Mouse (Mus musculus) lung, postnatal 4 days (tissue): ENCODE data around the gene Ece1.
A peak's percentile ranks its signal among the peaks of the same experiment; 100 is the strongest.

Experiments used
- DNase-seq, 2 experiments: peaks; one replicate each; pipeline ENCODE4 v3.0.0; 2021

Ece1 gene

GRCm38 (mm10) chr4:137883513-137884150 lies 21.6 kb downstream of the Ece1 start:
- no peak for DNase-seq

- no peak for DNase-seq
Observed at GRCm38 (mm10) chr4:137887337-137887992, 25.4 kb downstream of the Ece1 start.

- DNase-seq: peak; percentile 74 to 85
Observed at GRCm38 (mm10) chr4:137887993-137888388, 26.0 kb downstream of the Ece1 start.

GRCm38 (mm10) chr4:137890596-137890995 lies 28.6 kb downstream of the Ece1 start:
- DNase-seq: peak; percentile 72 to 76

- DNase-seq: no peak
Observed at GRCm38 (mm10) chr4:137891553-137892145, 29.6 kb downstream of the Ece1 start.

- no peak for DNase-seq
Observed at GRCm38 (mm10) chr4:137892713-137893242, 30.7 kb downstream of the Ece1 start.

GRCm38 (mm10) chr4:137896612-137897297 lies 34.7 kb downstream of the Ece1 start:
- DNase-seq: no peak

GRCm38 (mm10) chr4:137897298-137897612 lies 35.2 kb downstream of the Ece1 start:
- DNase-seq: peak; percentile 72 to 83

- no peak for DNase-seq
Observed at GRCm38 (mm10) chr4:137898490-137898889, 36.5 kb downstream of the Ece1 start.

- DNase-seq: no peak
Observed at GRCm38 (mm10) chr4:137902268-137902667, 40.2 kb downstream of the Ece1 start.

GRCm38 (mm10) chr4:137902873-137903272 lies 40.8 kb downstream of the Ece1 start:
- DNase-seq: no peak

- DNase-seq: no peak
Observed at GRCm38 (mm10) chr4:137904956-137905551, 43.0 kb downstream of the Ece1 start.

- peak; percentile 78 to 87 for DNase-seq
Observed at GRCm38 (mm10) chr4:137907979-137908378, 45.9 kb downstream of the Ece1 start.

GRCm38 (mm10) chr4:137908489-137908888 lies 46.5 kb downstream of the Ece1 start:
- DNase-seq: no peak

GRCm38 (mm10) chr4:137908915-137909314 lies 46.9 kb downstream of the Ece1 start:
- DNase-seq: no peak

- no peak for DNase-seq
Observed at GRCm38 (mm10) chr4:137909471-137909870, 47.4 kb downstream of the Ece1 start.

- peak; percentile 64 to 69 for DNase-seq
Observed at GRCm38 (mm10) chr4:137910382-137911009, 48.5 kb downstream of the Ece1 start.

- DNase-seq: no peak
Observed at GRCm38 (mm10) chr4:137911657-137912056, 49.6 kb downstream of the Ece1 start.

- DNase-seq: no peak
Observed at GRCm38 (mm10) chr4:137912768-137913305, 50.8 kb downstream of the Ece1 start.

- peak; percentile 89 to 92 for DNase-seq
Observed at GRCm38 (mm10) chr4:137913321-137914057, 51.5 kb downstream of the Ece1 start.

- peak in 1 of 2 experiments; percentile 56 for DNase-seq
Observed at GRCm38 (mm10) chr4:137917591-137917990, 55.6 kb downstream of the Ece1 start.

GRCm38 (mm10) chr4:137918559-137918958 lies 56.5 kb downstream of the Ece1 start:
- no peak for DNase-seq
